Mouse (Mus musculus) heart, postnatal 0 days (tissue): ENCODE measurements around the gene Upp2. TPM values are rescaled to one million over a fixed set of nuclear protein-coding genes. Genes with fewer than 3 reads are reported as not detected.

ENCODE experiments used
- ATAC-seq: fragments of 200-750 bp; cut with Nextera tagmentation; 2 replicates; pipeline ENCODE4 v1.8.0; 2017; ENCODE audit warnings: low read depth, moderate number of reproducible peaks, moderate library complexity; ENCODE audit not compliant: insufficient read depth
- DNase-seq: peaks from one replicate; pipeline ENCODE4 v3.0.0-alpha.2; 2016; ENCODE audit warnings: low spot score
- H3K27ac ChIP-seq: fragments of 300-500 bp; sonication (generic); 2 replicates; pipeline ENCODE4 v1.5.1; 2014; ENCODE audit warnings: low read depth, mild to moderate bottlenecking
- H3K27me3 ChIP-seq: fragments of 300-500 bp; sonication (generic); 2 replicates; pipeline ENCODE4 v1.6.1; 2014; ENCODE audit warnings: low read length, mixed read lengths; ENCODE audit not compliant: control insufficient read depth, insufficient read depth
- H3K36me3 ChIP-seq: fragments of 300-500 bp; sonication (generic); replicated peaks from 2 replicates; pipeline ENCODE4 v1.6.1; 2014; ENCODE audit warnings: low read length, mixed read lengths; ENCODE audit not compliant: control insufficient read depth, insufficient read depth
- H3K4me1 ChIP-seq: fragments of 300-500 bp; sonication (generic); 2 replicates; pipeline ENCODE4 v1.6.1; 2014; ENCODE audit warnings: antibody characterized with exemption; ENCODE audit not compliant: control insufficient read depth, insufficient read depth
- H3K4me2 ChIP-seq: fragments of 300-500 bp; sonication (generic); 2 replicates; pipeline ENCODE4 v1.6.1; 2014; ENCODE audit warnings: low read depth, mild to moderate bottlenecking, low read length, moderate library complexity
- H3K4me3 ChIP-seq: fragments of 300-500 bp; sonication (generic); 2 replicates; pipeline ENCODE4 v1.5.1; 2014; ENCODE audit warnings: low read depth, low read length
- H3K9ac ChIP-seq: fragments of 300-500 bp; sonication (generic); replicated peaks from 2 replicates; pipeline ENCODE4 v1.6.1; 2014; ENCODE audit warnings: low read depth, low read length, mixed read lengths
- H3K9me3 ChIP-seq: fragments of 300-500 bp; sonication (generic); replicated peaks from 2 replicates; pipeline ENCODE4 v1.6.1; 2016; ENCODE audit warnings: low read length; ENCODE audit not compliant: control insufficient read depth
- CTCF ChIP-seq: IDR thresholded peaks from 2 replicates; pipeline ENCODE4 v1.5.1; 2016; ENCODE audit warnings: antibody characterized with exemption, control low read depth, low read depth
- EP300 ChIP-seq: IDR thresholded peaks from 2 replicates; pipeline ENCODE4 v1.6.1; 2016; ENCODE audit warnings: antibody characterized with exemption, low read depth
- WGBS: fragments of 180-500 bp; shearing (Covaris S2); extraction: QIAGEN DNeasy Blood & Tissue Kit; methylation state at CpG from one replicate; pipeline ENCODE4 v1.1.7; 2014; 5-methylcytosine and 5-hydroxymethylcytosine counted together
- polyA plus RNA-seq: library from polyadenylated mRNA; unstranded; fragments of >200 nt; fragmentation: Nextera tagmentation; extraction: Ambion mirVana; gene quantifications from 2 replicates; pipeline ENCODE4 v1.2.1, GENCODE M21; 2015
- total RNA-seq: library from RNA; depleted of rRNA; stranded (reverse); fragments of >200 nt; gene quantifications from 2 replicates; pipeline ENCODE4 v1.2.3, GENCODE M21; 2014; ENCODE audit warnings: low replicate concordance

Gene Upp2
- total and polyA plus RNA-seq, 2 experiments from 2014 or later, result 0.92 to 4.3 TPM

- 0 out of 2 replicates have a peak, but pooled peaks have one; percentile 39 for ATAC-seq
- H3K4me3 ChIP-seq, result no peak overlapping the region
- H3K4me1 ChIP-seq, result peaks cover 36% of the 10 kb centered on the region
- no peak for DNase-seq
- no peak overlapping the region for H3K27ac ChIP-seq
- H3K9ac ChIP-seq, result no peak overlapping the region
- H3K27me3 ChIP-seq, result no peaks in the 10 kb centered on the region
- 0 out of 2 replicates have a peak overlapping the region, but pooled peaks have one; percentile 0 for H3K4me2 ChIP-seq
- no peak for TF ChIP-seq CTCF
- no peak for TF ChIP-seq EP300
- WGBS, result 30% methylated on average over 9 of the region's 9 CpGs
- no peaks in the 10 kb centered on the region for H3K9me3 ChIP-seq
- H3K36me3 ChIP-seq, result no peaks in the 10 kb centered on the region
These were observed 16.6 kb upstream of the Upp2 start for GRCm38 (mm10) chr2:58550488-58550887.

GRCm38 (mm10) chr2:58551866-58552265 lies 15.2 kb upstream of the Upp2 start:
- no peak for DNase-seq
- TF ChIP-seq CTCF (no peak), EP300 (no peak)
- no peak for ATAC-seq
- no peak overlapping the region for H3K4me2 ChIP-seq
- H3K4me3 ChIP-seq, result no peak overlapping the region
- no peaks in the 10 kb centered on the region for H3K27me3 ChIP-seq
- no peak overlapping the region for H3K9ac ChIP-seq
- peaks cover 38% of the 10 kb centered on the region for H3K4me1 ChIP-seq
- no peaks in the 10 kb centered on the region for H3K9me3 ChIP-seq
- H3K27ac ChIP-seq, result no peak overlapping the region
- H3K36me3 ChIP-seq, result no peaks in the 10 kb centered on the region
- WGBS, result 55% methylated on average over 6 of the region's 6 CpGs

GRCm38 (mm10) chr2:58552296-58552695 lies 14.8 kb upstream of the Upp2 start:
- no peak overlapping the region for H3K9ac ChIP-seq
- DNase-seq (no peak), ATAC-seq (no peak)
- H3K4me3 ChIP-seq, result no peak overlapping the region
- no peaks in the 10 kb centered on the region for H3K27me3 ChIP-seq
- TF ChIP-seq EP300, result no peak
- TF ChIP-seq CTCF, result no peak
- H3K9me3 ChIP-seq, result no peaks in the 10 kb centered on the region
- H3K36me3 ChIP-seq, result no peaks in the 10 kb centered on the region
- 53% methylated on average over 3 of the region's 3 CpGs for WGBS
- H3K4me1 ChIP-seq, result peaks cover 38% of the 10 kb centered on the region
- H3K4me2 ChIP-seq, result no peak overlapping the region
- no peak overlapping the region for H3K27ac ChIP-seq

GRCm38 (mm10) chr2:58557045-58557845 lies 9.9 kb upstream of the Upp2 start:
- no peak for TF ChIP-seq CTCF
- TF ChIP-seq EP300, result no peak
- ATAC-seq (no peak), DNase-seq (no peak)
- H3K4me3 ChIP-seq, result no peak overlapping the region
- H3K27ac ChIP-seq, result no peak overlapping the region
- peaks cover 15% of the 10 kb centered on the region; the same call in 1 of the 2 replicates for H3K4me1 ChIP-seq
- no peaks in the 10 kb centered on the region for H3K9me3 ChIP-seq
- H3K9ac ChIP-seq, result no peak overlapping the region
- H3K36me3 ChIP-seq, result no peaks in the 10 kb centered on the region
- no peak overlapping the region for H3K4me2 ChIP-seq
- no peaks in the 10 kb centered on the region for H3K27me3 ChIP-seq
- WGBS, result 76% methylated on average over 9 of the region's 9 CpGs

- no peak for TF ChIP-seq CTCF
- TF ChIP-seq EP300, result no peak
- peak overlapping the region; percentile 59 for H3K27ac ChIP-seq
- no peak overlapping the region for H3K9ac ChIP-seq
- DNase-seq (no peak), ATAC-seq (no peak)
- no peak overlapping the region for H3K4me3 ChIP-seq
- no peaks in the 10 kb centered on the region for H3K36me3 ChIP-seq
- H3K27me3 ChIP-seq, result no peaks in the 10 kb centered on the region
- no peak overlapping the region for H3K4me2 ChIP-seq
- peaks cover 37% of the 10 kb centered on the region for H3K4me1 ChIP-seq
- WGBS, result 48% methylated on average over 4 of the region's 4 CpGs
- no peaks in the 10 kb centered on the region for H3K9me3 ChIP-seq
These were observed 5.0 kb upstream of the Upp2 start for GRCm38 (mm10) chr2:58562137-58562536.
